Mouse (Mus musculus) heart, postnatal 10 days (tissue): ENCODE data around the gene Ppcdc. TPM values are rescaled to one million over a fixed set of nuclear protein-coding genes. Genes with fewer than 3 reads are reported as not detected.

Experiments used
- DNase-seq, 2 experiments: peaks; one replicate each; pipeline ENCODE4 v3.0.0; 2021
- intact Hi-C: fragments of 180-260 bp; cut with DNase I; formaldehyde crosslinking; loops from one replicate; pipeline ENCODE4 v1.15.1; 2025
- total RNA-seq, 2 experiments: library from RNA; stranded (reverse); gene quantifications; 2 replicates each; pipeline ENCODE4 v1.2.3; 2021

Gene Ppcdc
- total RNA-seq, 2 experiments from 2014 or later, result 5.7 to 9.5 TPM

GRCm38 (mm10) chr9:57389131-57389530, 50.8 kb downstream of the Ppcdc start:
- peak; percentile 25 to 31 for DNase-seq
- intact Hi-C loops, result loop anchor here (5.0 kb wide), 1 partner anchor 33 kb away; no protein-coding TSS in a partner anchor

- intact Hi-C loops, result loop anchor here (5.0 kb wide), 1 partner anchor 35 kb away; no protein-coding TSS in a partner anchor
- peak; percentile 59 to 64 for DNase-seq
Measured at GRCm38 (mm10) chr9:57386926-57387325, 53.0 kb downstream of the Ppcdc start.

- intact Hi-C loops, result loop anchor here (5.0 kb wide), 1 partner anchor 38 kb away; no protein-coding TSS in a partner anchor
- no peak for DNase-seq
Measured at GRCm38 (mm10) chr9:57384621-57385020, 55.3 kb downstream of the Ppcdc start.

- DNase-seq, result no peak
- intact Hi-C loops, result no loop called here
Measured at GRCm38 (mm10) chr9:57360999-57361398, 78.9 kb downstream of the Ppcdc start.

- intact Hi-C loops, result no loop called here
- no peak for DNase-seq
Measured at GRCm38 (mm10) chr9:57354377-57355183, 85.3 kb downstream of the Ppcdc start.

GRCm38 (mm10) chr9:57351277-57351676, 88.6 kb downstream of the Ppcdc start:
- intact Hi-C loops, result loop anchor here (2.0 kb wide), 1 partner anchor 90 kb away; no protein-coding TSS in a partner anchor
- peak in 1 of 2 experiments; percentile 15 for DNase-seq

GRCm38 (mm10) chr9:57345902-57346301, 94.0 kb downstream of the Ppcdc start:
- intact Hi-C loops, result no loop called here
- no peak for DNase-seq

GRCm38 (mm10) chr9:57343752-57344151, 96.2 kb downstream of the Ppcdc start:
- intact Hi-C loops, result no loop called here
- no peak for DNase-seq

GRCm38 (mm10) chr9:57342906-57343474, 96.9 kb downstream of the Ppcdc start:
- intact Hi-C loops, result no loop called here
- no peak for DNase-seq

GRCm38 (mm10) chr9:57342186-57342585, 97.7 kb downstream of the Ppcdc start:
- no peak for DNase-seq
- intact Hi-C loops, result no loop called here

- intact Hi-C loops, result no loop called here
Measured at GRCm38 (mm10) chr9:57340361-57340760, 99.6 kb downstream of the Ppcdc start.

GRCm38 (mm10) chr9:57339577-57340210, 100.2 kb downstream of the Ppcdc start:
- DNase-seq, result no peak
- intact Hi-C loops, result no loop called here

More at GRCm38 (mm10) chr9:57340361-57340760, 99.6 kb downstream of the Ppcdc start:
- DNase-seq, result no peak

GRCm38 (mm10) chr9:57338706-57339105, 101.2 kb downstream of the Ppcdc start:
- no peak for DNase-seq
- intact Hi-C loops, result no loop called here

Other genes starting within 250 kb of the Ppcdc start
- gene Trcg1, start 203.6 kb downstream of the Ppcdc start, total RNA-seq, result not detected
- 10 to 100 TPM; 21.2 to 21.5 TPM for gene 1700017B05Rik, start 177.5 kb downstream of the Ppcdc start, total RNA-seq
- 1 to 10 TPM; 9.5 to 9.6 TPM for gene Scamp5, start 27.9 kb upstream of the Ppcdc start, total RNA-seq
- 1 to 10 TPM; 3.4 to 5.7 TPM for gene Rpp25, start 63.9 kb upstream of the Ppcdc start, total RNA-seq
- 1,000 to 10,000 TPM; 2,186 to 2,217 TPM for gene Cox5a, start 81.2 kb upstream of the Ppcdc start, total RNA-seq
- gene Fam219b, start 97.4 kb upstream of the Ppcdc start, total RNA-seq, result 1 to 10 TPM; 8.0 to 9.1 TPM
- 100 to 1,000 TPM; 129 to 131 TPM for gene Mpi, start 112.6 kb upstream of the Ppcdc start, total RNA-seq
- gene Scamp2, start 120.8 kb upstream of the Ppcdc start, total RNA-seq, result 10 to 100 TPM; 34.3 to 35.4 TPM
- gene Ulk3, start 149.3 kb upstream of the Ppcdc start, total RNA-seq, result 10 to 100 TPM in 1 of 2 experiments, 1 to 10 TPM in 1; 8.3 to 10.1 TPM
- not detected for gene Cplx3, start 166.2 kb upstream of the Ppcdc start, total RNA-seq
- gene Lman1l, start 180.7 kb upstream of the Ppcdc start, total RNA-seq, result not detected
- gene Csk, start 213.5 kb upstream of the Ppcdc start, total RNA-seq, result 10 to 100 TPM; 35.9 to 44.5 TPM
- gene Cyp1a2, start 243.6 kb upstream of the Ppcdc start, total RNA-seq, result not detected
- not detected for gene Cyp1a1, start 247.8 kb upstream of the Ppcdc start, total RNA-seq